Mouse (Mus musculus): ENCODE results near the gene H2-T24. TPM values are rescaled to one million over a fixed set of nuclear protein-coding genes. Genes with fewer than 3 reads are reported as not detected.

Gene H2-T24
- polyA plus RNA-seq, 1 experiment from 2014 or later = 5.9 TPM

GRCm38 (mm10) chr17:35999356-35999755 is 21.0 kb downstream of the H2-T24 start:
- Histone ChIP-seq H3K27ac (ENCODE audit: low read depth, low read length) (no peak overlapping the region), H3K36me3 (ENCODE audit: control insufficient read depth, insufficient read depth, low read length) (no peaks in the 10 kb centered on the region), H3K4me1 (replicated peaks; ENCODE audit: control insufficient read depth, insufficient read depth, low read length) (no peaks in the 10 kb centered on the region; the same call in 1 of the 2 replicates), H3K4me2 (replicated peaks; ENCODE audit: low read depth, low read length) (no peak overlapping the region), H3K4me3 (ENCODE audit: low read depth, low read length) (no peak overlapping the region), H3K9ac (ENCODE audit: low read depth, low read length) (no peak overlapping the region), H3K9me3 (ENCODE audit: control insufficient read depth, low read length) (no peaks in the 10 kb centered on the region), H3K27me3 (ENCODE audit: control insufficient read depth, insufficient read depth, low read length) (no peaks in the 10 kb centered on the region)
- ATAC-seq (ENCODE audit: low FRiP score) (no peak), DNase-seq (ENCODE audit: low spot score) (no peak)
- WGBS = 92% methylated on average over 7 of the region's 7 CpGs

DNA sequence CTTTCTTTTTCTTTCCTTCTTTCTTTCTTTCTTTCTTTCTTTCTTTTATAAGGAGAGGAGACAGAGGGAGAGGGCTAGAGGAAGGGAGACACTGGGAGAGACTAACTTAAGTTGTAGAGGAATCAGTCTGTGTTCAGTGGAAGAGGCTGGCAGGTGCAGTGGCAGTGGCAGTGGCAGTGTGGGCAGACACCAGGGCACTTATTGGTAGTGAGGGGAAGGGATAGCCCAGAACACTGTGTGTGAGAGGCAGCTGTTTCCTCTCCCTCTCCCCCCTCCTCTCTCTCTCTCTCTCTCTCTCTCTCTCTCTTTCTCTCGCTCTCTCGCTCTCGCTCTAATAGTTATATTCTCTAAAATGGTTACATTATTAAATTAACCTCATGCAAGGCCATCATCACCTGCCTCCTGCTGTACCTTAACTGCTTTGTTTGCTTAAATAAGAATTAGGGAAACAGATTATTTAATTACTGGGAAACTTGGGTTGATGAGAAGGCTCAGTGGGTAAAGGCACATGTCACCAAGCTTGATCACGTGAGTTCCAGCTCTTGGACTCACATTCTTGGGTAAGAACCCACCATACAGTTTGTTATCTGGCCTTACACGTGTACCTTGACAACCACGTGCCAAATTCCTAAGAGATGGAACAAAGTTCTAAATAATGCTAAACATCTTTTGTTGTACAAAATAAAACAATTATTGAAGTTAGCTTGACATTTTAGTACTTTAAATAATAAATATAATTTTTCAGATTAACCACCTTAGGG is 21.6 kb downstream of the H2-T24 start:
- H3K4me2 ChIP-seq (replicated peaks; ENCODE audit: low read depth, low read length) = no peak overlapping the region
- H3K27ac ChIP-seq (ENCODE audit: low read depth, low read length) = no peak overlapping the region
- H3K4me1 ChIP-seq (replicated peaks; ENCODE audit: control insufficient read depth, insufficient read depth, low read length) = no peaks in the 10 kb centered on the region; the same call in 1 of the 2 replicates
- DNase-seq (ENCODE audit: low spot score) (no peak), ATAC-seq (ENCODE audit: low FRiP score) (no peak)
- H3K9ac ChIP-seq (ENCODE audit: low read depth, low read length) = no peak overlapping the region
- no peak overlapping the region for H3K4me3 ChIP-seq (ENCODE audit: low read depth, low read length)
- no peaks in the 10 kb centered on the region for H3K27me3 ChIP-seq (ENCODE audit: control insufficient read depth, insufficient read depth, low read length)
- no peaks in the 10 kb centered on the region for H3K9me3 ChIP-seq (ENCODE audit: control insufficient read depth, low read length)
- H3K36me3 ChIP-seq (ENCODE audit: control insufficient read depth, insufficient read depth, low read length) = no peaks in the 10 kb centered on the region
- 93% methylated on average over 6 of the region's 6 CpGs for WGBS

GRCm38 (mm10) chr17:35997713-35998510 is 22.4 kb downstream of the H2-T24 start:
- Histone ChIP-seq H3K4me2 (replicated peaks; ENCODE audit: low read depth, low read length) (no peak overlapping the region), H3K9ac (ENCODE audit: low read depth, low read length) (no peak overlapping the region)
- 60% methylated on average over 12 of the region's 12 CpGs for WGBS

DNA sequence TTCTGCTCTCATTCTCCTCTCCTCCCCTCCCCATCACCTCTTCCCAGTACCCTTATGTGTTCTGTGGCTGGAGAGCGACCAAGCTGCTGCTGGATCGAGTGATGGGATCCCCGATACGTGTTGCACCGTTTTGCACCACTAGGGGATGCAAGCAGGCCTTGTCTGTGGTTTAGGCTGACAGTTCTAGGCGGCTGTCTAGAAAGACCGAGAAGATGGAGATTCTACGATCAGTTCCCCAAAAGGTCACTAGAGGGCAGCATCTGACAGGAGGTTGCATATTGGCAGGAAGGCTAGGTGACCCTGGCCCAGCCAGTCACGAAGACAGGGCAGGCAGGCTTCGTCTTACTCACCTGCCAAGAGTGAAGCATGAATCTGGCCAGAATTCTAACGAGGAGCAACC is 23.4 kb downstream of the H2-T24 start:
- no peak overlapping the region for H3K4me2 ChIP-seq (replicated peaks; ENCODE audit: low read depth, low read length)
- no peak overlapping the region for H3K27ac ChIP-seq (ENCODE audit: low read depth, low read length)
- ATAC-seq (ENCODE audit: low FRiP score) (peak; percentile 69), DNase-seq (ENCODE audit: low spot score) (peak; percentile 97)
- WGBS = 5% methylated on average over 11 of the region's 11 CpGs
- H3K9me3 ChIP-seq (ENCODE audit: control insufficient read depth, low read length) = no peaks in the 10 kb centered on the region
- no peak overlapping the region for H3K4me3 ChIP-seq (ENCODE audit: low read depth, low read length)
- no peaks in the 10 kb centered on the region for H3K27me3 ChIP-seq (ENCODE audit: control insufficient read depth, insufficient read depth, low read length)
- H3K36me3 ChIP-seq (ENCODE audit: control insufficient read depth, insufficient read depth, low read length) = no peaks in the 10 kb centered on the region
- H3K4me1 ChIP-seq (replicated peaks; ENCODE audit: control insufficient read depth, insufficient read depth, low read length) = no peaks in the 10 kb centered on the region; the same call in 1 of the 2 replicates
- H3K9ac ChIP-seq (ENCODE audit: low read depth, low read length) = no peak overlapping the region

More at GRCm38 (mm10) chr17:35997713-35998510, 22.4 kb downstream of the H2-T24 start:
- Histone ChIP-seq H3K27me3 (ENCODE audit: control insufficient read depth, insufficient read depth, low read length) (no peaks in the 10 kb centered on the region), H3K9me3 (ENCODE audit: control insufficient read depth, low read length) (no peaks in the 10 kb centered on the region), H3K27ac (ENCODE audit: low read depth, low read length) (no peak overlapping the region), H3K36me3 (ENCODE audit: control insufficient read depth, insufficient read depth, low read length) (no peaks in the 10 kb centered on the region), H3K4me3 (ENCODE audit: low read depth, low read length) (no peak overlapping the region), H3K4me1 (replicated peaks; ENCODE audit: control insufficient read depth, insufficient read depth, low read length) (no peaks in the 10 kb centered on the region; the same call in 1 of the 2 replicates)
- DNase-seq (ENCODE audit: low spot score) = no peak
- ATAC-seq (ENCODE audit: low FRiP score) = no peak

GRCm38 (mm10) chr17:35994879-35995240 is 25.5 kb downstream of the H2-T24 start:
- ATAC-seq (ENCODE audit: low FRiP score) (no peak), DNase-seq (ENCODE audit: low spot score) (peak; percentile 44)
- Histone ChIP-seq H3K4me3 (ENCODE audit: low read depth, low read length) (peak overlapping the region; percentile 44), H3K36me3 (ENCODE audit: control insufficient read depth, insufficient read depth, low read length) (no peaks in the 10 kb centered on the region), H3K27me3 (ENCODE audit: control insufficient read depth, insufficient read depth, low read length) (no peaks in the 10 kb centered on the region), H3K9ac (ENCODE audit: low read depth, low read length) (peak overlapping the region; percentile 53), H3K4me2 (replicated peaks; ENCODE audit: low read depth, low read length) (peak overlapping the region; percentile 42), H3K4me1 (replicated peaks; ENCODE audit: control insufficient read depth, insufficient read depth, low read length) (no peaks in the 10 kb centered on the region; the same call in 1 of the 2 replicates), H3K9me3 (ENCODE audit: control insufficient read depth, low read length) (no peaks in the 10 kb centered on the region), H3K27ac (ENCODE audit: low read depth, low read length) (no peak overlapping the region)
- 1% methylated on average over 14 of the region's 14 CpGs for WGBS

DNA sequence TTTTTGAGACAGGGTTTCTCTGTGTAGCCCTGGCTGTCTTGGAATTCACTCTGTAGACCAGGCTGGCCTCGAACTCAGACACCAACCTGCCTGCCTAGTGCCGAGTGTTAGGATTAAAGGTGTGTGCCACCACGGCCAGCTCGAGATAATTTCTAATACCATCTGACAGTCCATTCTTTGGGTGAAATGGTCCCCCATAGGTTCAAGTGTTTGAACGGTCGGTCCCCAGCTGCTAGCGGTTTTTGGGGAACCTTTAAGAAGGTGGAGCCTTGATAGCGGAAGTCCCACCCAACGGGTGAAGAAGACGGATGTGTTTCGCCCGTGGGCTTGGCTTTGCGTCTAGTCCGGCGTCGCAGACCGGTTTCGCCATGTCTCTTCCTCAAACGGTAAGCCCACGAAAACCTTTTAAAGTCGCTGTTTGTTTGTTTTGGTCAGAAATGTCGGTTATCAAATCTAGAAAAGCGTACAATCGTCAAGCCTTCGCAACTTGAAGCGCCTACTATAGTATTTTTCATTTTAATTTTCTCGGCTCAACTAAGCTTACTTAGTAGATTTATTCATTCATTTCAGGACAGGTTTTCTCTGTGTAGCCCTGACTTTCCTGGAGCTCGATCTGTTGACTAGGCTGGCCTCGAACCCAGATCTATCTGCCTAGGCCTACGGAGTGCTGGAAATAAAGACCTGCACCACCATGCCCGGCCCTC is 26.0 kb downstream of the H2-T24 start:
- peak; percentile 82 for DNase-seq (ENCODE audit: low spot score)
- Histone ChIP-seq H3K9ac (ENCODE audit: low read depth, low read length) (peak overlapping the region; percentile 53), H3K4me1 (replicated peaks; ENCODE audit: control insufficient read depth, insufficient read depth, low read length) (no peaks in the 10 kb centered on the region; the same call in 1 of the 2 replicates), H3K27me3 (ENCODE audit: control insufficient read depth, insufficient read depth, low read length) (no peaks in the 10 kb centered on the region), H3K36me3 (ENCODE audit: control insufficient read depth, insufficient read depth, low read length) (no peaks in the 10 kb centered on the region), H3K4me2 (replicated peaks; ENCODE audit: low read depth, low read length) (peak overlapping the region; percentile 42), H3K9me3 (ENCODE audit: control insufficient read depth, low read length) (no peaks in the 10 kb centered on the region), H3K27ac (ENCODE audit: low read depth, low read length) (no peak overlapping the region), H3K4me3 (ENCODE audit: low read depth, low read length) (peak overlapping the region; percentile 44)
- 4% methylated on average over 31 of the region's 31 CpGs for WGBS
- ATAC-seq (ENCODE audit: low FRiP score) = peak; percentile 63

DNA sequence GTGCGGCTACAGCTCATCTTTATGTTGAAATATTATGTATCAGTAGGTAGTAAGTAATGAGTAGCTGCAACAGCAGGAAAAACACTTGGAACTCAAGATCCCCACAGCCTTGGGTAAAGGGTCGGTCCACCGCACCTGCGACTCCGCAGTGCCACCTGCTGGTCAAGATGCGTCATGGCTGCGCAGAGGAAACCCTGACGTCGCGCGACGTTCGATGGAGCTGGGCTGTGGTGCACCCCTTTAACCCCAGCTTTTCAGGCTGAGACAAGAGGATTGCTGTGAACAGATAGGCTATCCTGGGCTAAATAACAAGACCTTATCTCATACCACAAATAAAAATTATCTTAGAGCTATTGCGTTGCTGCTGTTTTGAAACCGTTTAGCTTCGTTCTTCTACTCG is 26.7 kb downstream of the H2-T24 start:
- DNase-seq (ENCODE audit: low spot score) (peak; percentile 93), ATAC-seq (ENCODE audit: low FRiP score) (peak; percentile 76)
- Histone ChIP-seq H3K27ac (ENCODE audit: low read depth, low read length) (no peak overlapping the region), H3K9ac (ENCODE audit: low read depth, low read length) (no peak overlapping the region), H3K27me3 (ENCODE audit: control insufficient read depth, insufficient read depth, low read length) (no peaks in the 10 kb centered on the region), H3K9me3 (ENCODE audit: control insufficient read depth, low read length) (no peaks in the 10 kb centered on the region), H3K36me3 (ENCODE audit: control insufficient read depth, insufficient read depth, low read length) (no peaks in the 10 kb centered on the region), H3K4me3 (ENCODE audit: low read depth, low read length) (peak overlapping the region; percentile 44; the same call in 1 of the 2 replicates), H3K4me1 (replicated peaks; ENCODE audit: control insufficient read depth, insufficient read depth, low read length) (no peaks in the 10 kb centered on the region; the same call in 1 of the 2 replicates), H3K4me2 (replicated peaks; ENCODE audit: low read depth, low read length) (no peak overlapping the region)
- WGBS = 8% methylated on average over 17 of the region's 17 CpGs

DNA sequence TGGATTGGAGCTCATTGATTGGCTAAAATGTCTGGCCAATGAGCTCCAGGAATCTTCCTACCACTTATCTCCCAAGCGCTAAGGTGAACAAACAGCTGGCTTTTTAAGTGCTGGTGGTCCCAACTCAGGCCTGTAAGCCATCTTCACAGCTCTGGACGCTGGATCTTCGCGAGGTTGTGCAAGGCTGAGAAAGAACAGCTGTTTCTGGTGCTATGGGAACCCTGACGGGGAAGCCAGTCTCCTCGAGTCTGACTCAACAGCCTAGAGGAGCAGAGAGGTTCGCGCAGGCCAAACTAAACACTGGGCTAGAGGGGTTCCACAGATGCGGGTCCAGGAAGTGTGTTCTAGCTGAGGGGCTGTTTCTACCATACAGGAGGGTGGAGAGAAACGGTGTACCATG is 28.6 kb downstream of the H2-T24 start:
- Histone ChIP-seq H3K9me3 (ENCODE audit: control insufficient read depth, low read length) (no peaks in the 10 kb centered on the region), H3K27ac (ENCODE audit: low read depth, low read length) (no peak overlapping the region), H3K4me3 (ENCODE audit: low read depth, low read length) (no peak overlapping the region), H3K27me3 (ENCODE audit: control insufficient read depth, insufficient read depth, low read length) (no peaks in the 10 kb centered on the region), H3K4me1 (replicated peaks; ENCODE audit: control insufficient read depth, insufficient read depth, low read length) (no peaks in the 10 kb centered on the region; the same call in 1 of the 2 replicates), H3K36me3 (ENCODE audit: control insufficient read depth, insufficient read depth, low read length) (peaks cover 4% of the 10 kb centered on the region; the same call in 1 of the 2 replicates), H3K9ac (ENCODE audit: low read depth, low read length) (no peak overlapping the region), H3K4me2 (replicated peaks; ENCODE audit: low read depth, low read length) (no peak overlapping the region)
- no peak for ATAC-seq (ENCODE audit: low FRiP score)
- DNase-seq (ENCODE audit: low spot score) = no peak
- 54% methylated on average over 10 of the region's 10 CpGs for WGBS

Measured in hindbrain, embryonic 11.5 days (tissue).